Mouse (Mus musculus): ENCODE measurements around the gene Gpc3. TPM values are rescaled to one million over a fixed set of nuclear protein-coding genes. Genes with fewer than 3 reads are reported as not detected.
A peak's percentile ranks its signal among the peaks of the same experiment; 100 is the strongest.
"Not testable (repeated sequence)": the region's sequence is repeated elsewhere in the genome, so short reads cannot be mapped to it uniquely, and the experiment has no call there.

Gpc3 gene
- total RNA-seq, 4 experiments from 2014 or later = 1.8 to 6.9 (median 4.1) TPM

DNA sequence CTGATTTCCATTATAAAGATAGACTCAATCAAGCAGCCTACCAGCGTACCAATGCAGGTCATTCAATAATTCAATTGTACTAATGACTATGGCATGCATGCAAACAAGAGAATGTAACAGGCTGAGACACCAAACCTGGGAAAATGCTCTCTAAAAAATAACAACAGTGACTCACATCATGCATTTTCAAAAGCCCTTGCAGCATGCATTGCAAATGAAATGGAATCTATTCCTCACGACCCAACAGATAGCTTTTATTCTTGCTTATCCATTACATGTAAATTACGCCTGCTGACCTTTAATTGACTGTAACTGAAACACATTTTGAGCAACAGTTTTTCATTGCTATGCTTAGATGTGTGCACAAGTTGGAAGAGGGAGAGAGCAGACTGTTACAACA is 200.8 kb downstream of the Gpc3 start:
- DNase-seq (ENCODE audit: low spot score in 2 of 2) = no peak

DNA sequence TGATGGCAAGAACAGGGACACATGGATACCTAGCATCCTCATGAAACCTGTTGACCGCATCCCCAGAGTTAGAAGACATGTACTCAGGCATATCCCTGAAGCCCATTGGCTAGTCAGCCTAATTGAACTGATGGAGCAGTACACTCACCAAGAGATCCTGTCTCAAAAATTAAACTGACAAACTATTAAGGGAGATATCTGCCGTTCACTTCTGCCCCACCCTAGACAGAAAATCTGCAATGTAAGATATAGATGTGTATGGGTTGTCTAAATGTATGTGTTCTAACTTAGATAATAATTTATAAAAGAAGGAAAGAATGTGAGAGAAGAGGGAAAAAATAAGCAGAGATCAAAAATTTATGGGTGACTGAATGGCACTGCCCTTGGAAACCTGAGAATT is 212.6 kb downstream of the Gpc3 start:
- DNase-seq (ENCODE audit: low spot score in 2 of 2) = no peak

DNA sequence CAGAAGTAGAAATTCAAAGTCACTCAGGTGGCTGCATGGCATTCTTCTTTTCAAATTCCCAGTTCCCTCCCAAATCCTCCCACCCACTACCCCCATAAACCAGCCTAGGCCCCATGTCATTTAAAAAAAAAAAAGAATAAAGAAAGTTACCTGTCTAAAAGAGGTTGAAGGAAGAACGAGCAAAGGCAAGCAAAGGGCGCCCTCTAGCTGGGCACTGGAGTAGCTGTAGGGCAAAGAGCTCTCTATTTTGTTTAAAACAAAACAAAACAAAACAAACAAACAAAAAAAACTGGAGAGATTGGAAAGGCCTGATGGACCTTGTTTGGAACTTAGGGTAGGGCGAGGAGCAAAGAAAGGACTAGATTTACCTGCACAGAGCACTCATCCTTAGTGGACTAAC is 238.6 kb downstream of the Gpc3 start:
- DNase-seq (ENCODE audit: low spot score in 2 of 2) = no peak

- no peak for DNase-seq (ENCODE audit: low spot score in 2 of 2)
Observed at GRCm38 (mm10) chrX:52374209-52374608, 239.5 kb downstream of the Gpc3 start.

- no peak for DNase-seq (ENCODE audit: low spot score in 2 of 2)
Observed at GRCm38 (mm10) chrX:52372436-52372835, 241.3 kb downstream of the Gpc3 start.

DNA sequence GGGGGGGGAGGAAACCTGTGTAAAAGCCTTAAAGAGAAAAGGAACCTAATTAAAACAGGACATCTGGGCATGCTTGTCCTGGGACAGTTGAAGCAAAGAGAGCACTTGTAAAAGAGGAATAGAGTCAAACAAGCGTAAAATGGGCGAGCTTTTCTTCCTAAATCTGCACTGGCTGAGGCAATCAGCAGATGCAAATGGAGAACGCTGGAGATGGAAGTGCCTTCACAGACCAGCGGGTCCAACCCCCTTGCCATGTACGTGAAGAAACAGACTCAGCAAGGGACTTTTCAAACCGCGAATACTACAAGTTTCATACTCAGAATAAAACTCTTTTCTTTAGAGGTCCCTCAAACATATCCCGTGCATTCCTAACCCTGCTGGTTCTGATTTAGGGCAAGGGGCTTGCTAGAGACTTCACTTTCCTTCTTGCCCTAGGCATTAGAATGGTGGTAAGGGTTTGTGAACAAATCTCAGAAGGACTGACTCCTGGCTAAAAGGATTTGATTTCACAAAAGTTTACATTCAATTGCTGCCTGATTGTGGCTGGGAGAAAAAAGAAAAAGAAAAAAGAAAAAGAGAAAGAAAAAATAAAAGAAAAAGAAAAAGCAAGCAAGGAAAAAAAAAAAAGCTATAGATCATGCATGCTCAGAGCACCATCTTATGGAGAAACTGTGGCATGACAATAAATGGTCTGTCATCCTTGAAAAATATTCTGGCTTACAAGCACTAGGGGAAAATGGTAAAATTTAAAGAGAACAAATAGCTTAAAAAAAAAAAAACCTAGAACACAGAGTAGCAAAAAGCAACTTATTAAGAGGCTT is 243.6 kb downstream of the Gpc3 start:
- no peak for DNase-seq (ENCODE audit: low spot score in 2 of 2)

GRCm38 (mm10) chrX:52369304-52369937 is 244.3 kb downstream of the Gpc3 start:
- no peak for DNase-seq (ENCODE audit: low spot score in 2 of 2)

DNA sequence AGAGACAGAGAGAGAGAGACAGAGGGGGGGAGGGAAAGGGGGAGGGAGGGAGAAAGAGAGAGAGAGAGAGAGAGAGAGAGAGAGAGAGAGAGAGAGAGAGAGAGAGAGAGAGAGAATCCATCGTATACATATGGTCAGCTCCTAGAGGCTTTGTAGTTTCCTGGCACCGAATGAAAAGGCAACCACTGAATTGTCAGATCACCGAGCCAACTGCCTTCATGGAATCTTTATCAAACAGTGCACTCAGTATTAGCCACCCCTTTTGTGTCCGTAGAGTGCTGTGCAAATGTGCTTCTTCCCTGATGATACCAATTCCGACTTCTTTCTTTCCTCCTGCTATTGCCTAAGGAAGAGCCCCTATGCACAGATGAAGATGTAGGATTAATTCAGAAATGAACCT is 246.9 kb downstream of the Gpc3 start:
- no peak for DNase-seq (ENCODE audit: low spot score in 2 of 2)

DNA sequence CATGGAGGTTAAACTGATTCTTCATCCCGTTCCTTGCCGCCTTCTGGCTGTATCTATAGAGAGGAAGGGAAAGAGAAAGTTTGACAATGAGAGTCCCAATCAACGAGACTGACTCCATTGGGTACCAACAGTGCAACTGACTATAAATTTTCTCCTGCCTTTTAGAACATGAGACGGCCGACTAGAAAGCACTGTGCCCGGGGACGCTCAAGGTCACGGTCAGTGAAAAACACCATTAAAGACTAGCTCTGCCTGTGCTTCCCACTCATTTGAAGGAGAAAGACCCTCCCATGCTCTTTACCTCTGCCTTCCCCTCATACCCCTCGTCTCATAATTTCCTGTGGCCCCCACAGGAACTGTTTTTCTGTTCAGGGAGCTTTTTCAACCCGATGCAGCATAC is 248.0 kb downstream of the Gpc3 start:
- no peak for DNase-seq (ENCODE audit: low spot score in 2 of 2)

GRCm38 (mm10) chrX:52362241-52363011 is 251.3 kb downstream of the Gpc3 start:
- DNase-seq (ENCODE audit: low spot score in 2 of 2) = no peak

GRCm38 (mm10) chrX:52352981-52353380 is 260.8 kb downstream of the Gpc3 start:
- DNase-seq (ENCODE audit: low spot score in 2 of 2) = no peak

- not testable (repeated sequence) for DNase-seq (ENCODE audit: low spot score in 2 of 2)
Observed at GRCm38 (mm10) chrX:52350631-52351030, 263.1 kb downstream of the Gpc3 start.

DNA sequence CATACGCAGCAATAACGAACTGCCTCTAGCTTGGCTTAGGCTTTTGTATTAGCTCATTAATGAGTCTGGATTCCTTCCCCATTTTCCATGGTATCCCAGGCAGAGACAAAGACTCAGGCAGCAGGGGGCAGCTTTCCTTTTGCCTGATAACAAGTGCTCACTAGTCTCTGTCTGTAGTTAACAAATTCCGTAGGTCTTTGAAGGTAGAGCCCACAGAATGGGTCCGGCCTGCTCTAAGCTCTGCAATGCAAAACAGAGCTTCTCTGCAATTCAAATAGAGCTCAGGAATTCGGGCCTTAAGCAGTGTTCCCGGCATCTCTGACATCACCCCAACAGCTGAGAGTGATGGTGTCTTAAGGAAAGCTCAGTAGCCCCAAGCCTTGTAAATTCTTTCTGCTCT is 265.0 kb downstream of the Gpc3 start:
- no peak for DNase-seq (ENCODE audit: low spot score in 2 of 2)

- DNase-seq (ENCODE audit: low spot score in 2 of 2) = no peak
Observed at GRCm38 (mm10) chrX:52344018-52344417, 269.7 kb downstream of the Gpc3 start.

- no peak for DNase-seq (ENCODE audit: low spot score in 2 of 2)
Observed at GRCm38 (mm10) chrX:52340251-52340650, 273.5 kb downstream of the Gpc3 start.

- DNase-seq (ENCODE audit: low spot score in 2 of 2) = no peak
Observed at GRCm38 (mm10) chrX:52321791-52322190, 292.0 kb downstream of the Gpc3 start.

DNA sequence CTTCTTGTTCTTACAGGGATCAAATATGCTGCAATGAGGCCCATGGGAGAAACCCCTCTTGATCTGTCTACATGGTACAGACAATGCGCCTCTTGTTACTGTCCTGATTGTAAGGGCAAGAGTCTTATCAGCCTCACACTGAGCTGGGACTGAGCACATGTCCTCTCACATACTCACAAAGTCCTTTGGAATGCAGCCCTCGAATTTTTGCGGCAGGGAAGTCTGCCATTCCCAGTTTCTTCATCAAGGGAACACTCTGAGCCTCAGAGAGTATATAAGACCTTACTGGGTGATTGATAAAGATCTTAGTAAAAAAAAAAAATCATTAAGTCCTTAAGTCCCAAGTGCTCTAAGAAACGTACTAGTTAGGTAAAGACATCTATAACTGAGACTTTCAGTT is 293.1 kb downstream of the Gpc3 start:
- no peak for DNase-seq (ENCODE audit: low spot score in 2 of 2)

DNA sequence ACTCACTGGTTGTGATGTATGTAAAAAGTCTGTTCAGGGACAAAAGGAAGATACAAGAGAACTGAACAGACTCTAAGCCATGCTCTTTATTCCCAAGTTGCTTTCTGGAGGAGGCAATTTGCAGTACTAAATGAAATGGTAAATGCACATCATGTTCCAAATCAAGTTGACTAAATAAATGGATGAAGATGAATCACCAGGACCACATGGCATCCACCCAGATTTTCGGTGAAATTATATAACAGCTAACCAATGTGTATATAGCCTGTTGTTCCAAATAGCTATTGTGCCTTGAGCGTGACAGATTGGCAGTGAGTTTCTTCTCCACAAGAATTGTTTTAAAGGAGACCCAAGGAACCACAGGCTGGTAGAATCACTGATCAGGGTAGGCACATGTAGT is 302.8 kb downstream of the Gpc3 start:
- no peak for DNase-seq (ENCODE audit: low spot score in 2 of 2)

DNA sequence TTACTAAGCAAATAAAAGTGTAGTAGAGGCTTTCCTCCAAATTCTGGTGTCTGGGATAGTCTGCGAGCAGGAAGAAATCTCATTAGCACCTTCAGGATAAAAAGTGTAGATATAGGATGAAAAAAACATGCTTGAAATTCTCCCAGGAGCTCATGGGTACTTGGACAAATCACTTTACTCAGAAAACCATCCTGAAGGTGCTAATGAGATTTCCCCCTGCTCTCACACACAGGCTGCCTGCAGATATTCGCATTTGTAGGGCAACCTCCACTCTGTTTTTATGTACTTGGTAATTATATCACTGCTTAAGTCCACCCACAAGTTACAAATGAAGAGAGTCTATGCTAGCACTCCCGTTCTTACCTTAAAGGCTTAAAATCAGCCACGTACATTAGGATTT is 308.5 kb downstream of the Gpc3 start:
- DNase-seq (ENCODE audit: low spot score in 2 of 2) = no peak

GRCm38 (mm10) chrX:52288792-52289191 is 325.0 kb downstream of the Gpc3 start:
- DNase-seq (ENCODE audit: low spot score in 2 of 2) = no peak

DNA sequence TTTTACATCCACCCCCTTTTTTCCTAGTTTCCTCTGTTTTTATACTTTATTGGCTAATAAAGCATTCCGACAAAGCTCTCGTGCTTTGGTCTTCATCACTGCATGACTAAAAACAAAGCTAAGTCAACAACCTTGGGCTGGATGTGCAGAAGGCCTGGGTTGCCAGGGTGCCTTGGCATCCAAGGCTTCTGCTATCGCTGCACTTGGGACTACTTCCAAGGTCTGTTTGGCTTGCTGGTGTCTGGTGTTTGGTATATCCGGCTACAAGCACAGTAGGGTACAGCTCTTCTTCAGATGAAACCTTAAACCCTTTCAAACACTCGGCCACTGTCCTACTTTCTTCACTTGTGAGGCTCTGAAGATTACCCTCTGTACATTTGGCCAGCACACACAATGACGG is 325.8 kb downstream of the Gpc3 start:
- peak; percentile 3 to 11 for DNase-seq (ENCODE audit: low spot score in 2 of 2)

DNA sequence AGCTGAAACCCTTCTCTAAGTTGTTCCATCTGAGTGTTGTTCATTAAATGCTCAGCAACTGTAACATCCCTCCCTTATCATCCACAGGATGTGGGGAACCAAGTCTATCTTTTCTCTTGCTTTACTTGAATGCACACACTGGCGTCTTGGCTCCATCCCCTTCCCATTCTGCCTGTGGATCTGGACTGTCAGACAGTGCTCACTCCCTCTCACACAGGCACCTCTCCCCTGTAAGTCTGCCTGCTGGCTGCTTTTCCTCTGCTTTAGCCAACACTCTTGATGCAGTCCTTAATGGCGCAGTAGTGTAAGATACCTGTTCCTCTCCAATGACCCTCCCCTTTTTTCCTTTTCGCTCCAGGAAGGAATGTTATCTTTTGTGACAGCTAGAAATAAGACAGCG is 331.7 kb downstream of the Gpc3 start:
- DNase-seq (ENCODE audit: low spot score in 2 of 2) = no peak
